Mouse (Mus musculus): ENCODE data around the gene Mapk3. TPM values are rescaled to one million over a fixed set of nuclear protein-coding genes. Genes with fewer than 3 reads are reported as not detected.
A peak's percentile ranks its signal among the peaks of the same experiment; 100 is the strongest.

Mapk3 gene
- total RNA-seq, 1 experiment from 2014 or later, result 128 TPM

- no peak for DNase-seq
Observed at GRCm38 (mm10) chr7:126782693-126783092, 23.3 kb downstream of the Mapk3 start.

- DNase-seq, result no peak
Observed at GRCm38 (mm10) chr7:126784469-126784868, 25.1 kb downstream of the Mapk3 start.

- no peak for DNase-seq
Observed at GRCm38 (mm10) chr7:126785056-126785455, 25.7 kb downstream of the Mapk3 start.

GRCm38 (mm10) chr7:126786142-126786541 is 26.7 kb downstream of the Mapk3 start:
- DNase-seq, result no peak

GRCm38 (mm10) chr7:126789141-126789540 is 29.7 kb downstream of the Mapk3 start:
- DNase-seq, result no peak

GRCm38 (mm10) chr7:126791851-126792720 is 32.7 kb downstream of the Mapk3 start, which contains the start of gene Ppp4c:
Ppp4c (minus strand) TSS chr7:126792496.
- peak; percentile 98 for DNase-seq

- DNase-seq, result no peak
Observed at GRCm38 (mm10) chr7:126792721-126793443, 33.5 kb downstream of the Mapk3 start.

GRCm38 (mm10) chr7:126793456-126794270 is 34.3 kb downstream of the Mapk3 start:
- no peak for DNase-seq

GRCm38 (mm10) chr7:126794271-126794605 is 34.8 kb downstream of the Mapk3 start:
- DNase-seq, result no peak

- no peak for DNase-seq
Observed at GRCm38 (mm10) chr7:126795387-126796317, 36.3 kb downstream of the Mapk3 start.

- DNase-seq, result peak; percentile 61
Observed at GRCm38 (mm10) chr7:126796350-126796932, 37.0 kb downstream of the Mapk3 start.

GRCm38 (mm10) chr7:126797411-126798126 is 38.2 kb downstream of the Mapk3 start, which contains the start of gene Fam57b:
Fam57b (plus strand) TSS chr7:126797668.
- peak; percentile 81 for DNase-seq

GRCm38 (mm10) chr7:126798127-126799049 is 39.0 kb downstream of the Mapk3 start:
- DNase-seq, result peak; percentile 77

GRCm38 (mm10) chr7:126799050-126799467 is 39.7 kb downstream of the Mapk3 start:
- peak; percentile 98 for DNase-seq

GRCm38 (mm10) chr7:126799468-126800268 is 40.3 kb downstream of the Mapk3 start:
- DNase-seq, result peak; percentile 52

GRCm38 (mm10) chr7:126800269-126801056 is 41.1 kb downstream of the Mapk3 start:
- no peak for DNase-seq

GRCm38 (mm10) chr7:126801057-126801422 is 41.6 kb downstream of the Mapk3 start:
- DNase-seq, result no peak
